Mouse (Mus musculus) embryonic fibroblast, embryonic 13.5 days (primary cell): ENCODE results near the gene E2f4.

Experiments
- CTCF ChIP-seq: IDR thresholded peaks from 2 replicates; pipeline ENCODE4 v1.5.1; 2011; ENCODE audit warnings: mild to moderate bottlenecking, control low read depth, low read length, moderate library complexity, borderline replicate concordance; ENCODE audit not compliant: insufficient read depth
- POLR2A ChIP-seq: IDR thresholded peaks from 2 replicates; pipeline ENCODE4 v1.6.1; 2011; ENCODE audit warnings: low read depth, mild to moderate bottlenecking, control low read depth, low read length, moderate library complexity

GRCm38 (mm10) chr8:105347428-105348221 lies 50.2 kb downstream of the E2f4 start, which contains the start of gene Fhod1:
- no peak for TF ChIP-seq CTCF
- peak; percentile 84 for TF ChIP-seq POLR2A
